Mouse (Mus musculus) c-Kit-positive CD71-positive TER-119-positive erythroid progenitor cells, embryonic 14.5 days (primary cell): Measurements from ENCODE around the gene Fmo2.

ENCODE experiments used
- DNase-seq: peaks from one replicate; pipeline ENCODE4 v3.0.0-alpha.2; 2013; ENCODE audit warnings: low spot score

The Fmo2 gene

GRCm38 (mm10) chr1:162897838-162898811 is at the start of gene Fmo2:
Gene Fmo2 (minus strand): TSS chr1:162898726.
- no peak for DNase-seq

GRCm38 (mm10) chr1:162947934-162948333 is 49.4 kb upstream of the Fmo2 start:
- no peak for DNase-seq

DNA sequence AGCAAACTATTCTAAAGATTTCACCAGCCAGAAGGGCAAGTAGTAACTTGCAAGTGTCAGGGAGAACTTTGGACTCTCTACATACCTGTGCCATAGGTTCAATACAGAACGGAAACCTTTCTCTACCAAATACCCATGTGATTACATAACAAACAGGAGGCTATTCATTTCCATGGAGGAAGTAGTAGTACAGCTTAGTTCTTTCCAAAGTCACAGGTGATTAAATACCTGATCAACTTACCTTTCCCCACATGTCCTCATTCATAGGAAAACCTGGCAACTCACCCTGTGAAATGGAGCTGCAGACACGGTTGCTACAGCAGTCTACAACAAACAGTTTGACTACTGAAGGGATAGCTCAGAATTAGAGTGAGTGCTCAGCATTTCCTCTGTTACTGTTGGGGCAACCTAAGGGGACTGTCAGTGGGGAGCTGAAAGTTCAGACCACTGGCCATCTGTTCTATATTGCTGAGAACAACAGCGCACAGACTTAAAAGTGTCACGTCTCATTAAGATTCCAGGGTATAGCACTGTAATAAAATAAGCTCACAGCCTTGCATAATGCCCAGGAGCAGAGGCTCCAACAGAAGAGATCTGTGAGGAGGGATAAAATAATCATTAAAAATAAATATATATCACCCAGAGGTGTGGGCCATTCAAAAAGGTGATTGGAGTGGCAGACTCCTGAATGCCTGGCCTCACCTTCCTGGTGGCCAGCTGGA is 48.5 kb upstream of the Fmo2 start:
- no peak for DNase-seq

DNA sequence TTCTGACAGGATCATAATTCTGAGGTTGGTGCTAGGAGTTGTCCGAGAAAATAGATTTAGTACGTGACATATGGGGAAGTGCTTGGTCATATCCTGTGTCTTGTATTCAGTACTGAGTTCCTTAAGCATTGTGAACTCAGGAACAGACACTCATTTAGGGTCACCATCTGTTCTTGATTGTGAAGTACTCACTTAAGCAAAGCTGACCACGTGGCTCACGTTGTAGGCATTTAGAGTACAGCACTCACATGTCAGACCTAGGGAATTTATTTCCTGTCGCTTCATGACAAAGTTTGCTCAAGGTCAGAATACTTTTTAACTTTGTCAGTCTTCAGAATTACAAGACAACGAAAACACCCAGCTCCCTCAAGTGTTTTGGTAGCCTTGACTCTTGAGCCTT is 45.2 kb upstream of the Fmo2 start:
- DNase-seq: no peak

DNA sequence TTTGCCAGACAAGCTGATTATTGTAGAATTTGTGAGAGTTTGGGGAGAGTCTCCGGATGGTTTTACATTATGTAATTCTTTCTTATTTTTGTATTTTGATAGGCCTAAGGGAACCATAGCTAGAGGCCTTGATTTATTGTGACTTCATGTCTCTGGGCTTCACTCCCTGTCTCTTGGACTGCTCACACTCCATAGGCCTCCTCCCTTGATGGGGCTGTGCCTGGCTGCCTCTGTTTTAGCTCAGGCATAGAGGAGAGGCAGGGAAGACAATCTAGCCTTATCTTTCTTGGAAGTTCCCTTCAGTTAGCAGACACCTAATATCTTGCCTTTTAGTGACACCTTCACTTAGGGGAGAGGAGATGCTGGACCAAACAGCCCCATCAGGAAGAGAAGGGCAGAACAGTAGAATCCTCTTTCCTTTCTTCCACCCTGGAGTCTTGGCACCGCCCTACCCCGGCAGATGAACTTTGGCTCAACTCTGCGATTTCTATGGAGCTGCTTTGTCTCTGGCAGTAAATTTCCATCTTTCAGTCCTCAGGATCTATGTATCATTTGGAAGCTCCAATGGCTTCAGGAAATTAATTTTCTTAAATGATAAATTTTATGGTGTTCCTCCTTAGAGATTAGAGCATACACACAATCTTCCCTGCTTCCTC is 40.3 kb upstream of the Fmo2 start:
- DNase-seq: no peak

- no peak for DNase-seq
These were observed 39.6 kb upstream of the Fmo2 start for GRCm38 (mm10) chr1:162937970-162938695.

GRCm38 (mm10) chr1:162937415-162937814 is 38.9 kb upstream of the Fmo2 start, which contains the start of gene Fmo6:
Gene Fmo6 (minus strand): TSS chr1:162937515.
- no peak for DNase-seq

- no peak for DNase-seq
These were observed 36.0 kb upstream of the Fmo2 start for GRCm38 (mm10) chr1:162934374-162935012.

DNA sequence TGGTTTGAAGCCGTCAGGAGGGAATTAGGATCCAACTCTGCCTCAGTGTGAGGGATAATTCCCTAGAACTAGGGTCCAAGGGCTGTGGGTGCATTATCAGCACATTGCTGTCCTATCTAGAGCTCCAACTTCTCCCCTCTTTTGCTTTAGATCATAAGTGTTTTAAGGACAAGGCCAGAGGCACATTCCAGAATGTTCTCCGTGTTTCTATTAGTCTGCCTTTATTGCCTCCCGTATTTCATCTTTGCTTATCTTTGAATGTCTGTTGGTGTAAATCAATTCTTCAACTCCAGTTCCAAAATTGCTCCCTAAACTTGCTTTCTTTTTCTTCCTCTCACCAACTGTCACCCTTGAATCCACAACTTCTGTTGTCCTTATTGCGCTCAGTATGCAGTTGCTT is 33.9 kb upstream of the Fmo2 start:
- DNase-seq: no peak

DNA sequence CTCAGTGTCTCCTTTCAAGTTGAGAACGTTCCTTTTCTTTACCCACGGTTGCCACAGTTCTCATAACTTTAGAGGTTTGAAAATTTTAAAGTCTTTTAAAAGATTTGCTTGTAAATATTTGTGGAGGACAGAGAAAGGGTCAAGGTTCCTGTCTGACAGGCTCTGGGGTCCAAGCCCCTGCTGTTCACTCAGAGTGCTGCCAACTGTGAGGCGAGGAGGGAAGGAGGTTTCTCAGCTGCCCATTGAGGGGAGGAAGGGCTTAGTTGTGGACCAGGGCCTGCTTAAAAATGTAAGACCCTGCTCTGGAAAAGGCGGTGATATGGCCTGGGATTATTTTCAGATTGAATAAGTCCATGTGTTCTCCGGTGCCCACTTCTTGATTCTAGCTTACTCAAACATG is 33.4 kb upstream of the Fmo2 start:
- DNase-seq: no peak

DNA sequence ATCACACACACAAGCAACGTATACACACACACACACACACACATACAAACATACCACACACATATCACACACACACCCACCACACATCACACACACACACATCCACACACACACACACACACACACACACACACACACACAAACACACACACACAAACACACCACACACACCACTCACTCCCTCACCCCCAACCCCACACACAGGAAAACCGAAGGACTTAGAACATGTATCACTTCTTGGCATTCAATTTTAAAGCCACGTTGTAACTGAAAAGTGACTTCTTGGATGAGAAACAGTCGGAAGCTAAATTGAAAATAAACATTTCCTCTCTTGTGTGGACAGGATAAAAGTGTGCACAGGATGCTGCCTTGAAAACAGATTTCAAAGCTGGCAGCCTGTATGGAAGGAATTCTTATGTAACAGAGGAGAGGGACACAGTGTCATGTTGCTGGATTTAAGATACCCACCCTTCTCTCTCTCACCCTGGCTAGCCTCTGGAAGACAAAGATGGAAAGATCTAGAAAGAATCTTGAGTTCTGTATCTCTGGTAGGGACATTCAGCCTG is 32.9 kb upstream of the Fmo2 start:
- no peak for DNase-seq

- no peak for DNase-seq
These were observed 32.1 kb upstream of the Fmo2 start for GRCm38 (mm10) chr1:162930631-162931030.

DNA sequence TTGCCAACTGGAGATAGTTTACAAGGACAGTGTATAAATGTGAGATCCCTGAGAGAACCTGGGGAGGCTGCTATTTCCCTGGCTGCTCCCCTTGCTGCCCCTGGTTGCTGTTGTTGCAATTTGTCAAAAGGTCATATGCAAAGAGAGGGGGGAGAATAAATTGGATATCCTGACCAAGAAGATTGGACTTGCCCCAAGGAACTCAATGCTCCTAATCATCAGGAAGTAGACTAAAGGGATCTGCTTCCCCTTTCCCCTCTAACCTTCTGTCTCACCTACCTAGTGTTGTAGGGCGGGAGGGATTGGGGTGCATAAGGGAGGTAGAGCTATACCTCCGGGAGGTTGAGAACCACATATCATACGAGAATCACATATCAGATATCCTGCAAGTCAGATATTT is 30.6 kb upstream of the Fmo2 start:
- no peak for DNase-seq

GRCm38 (mm10) chr1:162925121-162925520 is 26.6 kb upstream of the Fmo2 start:
- no peak for DNase-seq

GRCm38 (mm10) chr1:162916661-162917060 is 18.1 kb upstream of the Fmo2 start:
- no peak for DNase-seq

DNA sequence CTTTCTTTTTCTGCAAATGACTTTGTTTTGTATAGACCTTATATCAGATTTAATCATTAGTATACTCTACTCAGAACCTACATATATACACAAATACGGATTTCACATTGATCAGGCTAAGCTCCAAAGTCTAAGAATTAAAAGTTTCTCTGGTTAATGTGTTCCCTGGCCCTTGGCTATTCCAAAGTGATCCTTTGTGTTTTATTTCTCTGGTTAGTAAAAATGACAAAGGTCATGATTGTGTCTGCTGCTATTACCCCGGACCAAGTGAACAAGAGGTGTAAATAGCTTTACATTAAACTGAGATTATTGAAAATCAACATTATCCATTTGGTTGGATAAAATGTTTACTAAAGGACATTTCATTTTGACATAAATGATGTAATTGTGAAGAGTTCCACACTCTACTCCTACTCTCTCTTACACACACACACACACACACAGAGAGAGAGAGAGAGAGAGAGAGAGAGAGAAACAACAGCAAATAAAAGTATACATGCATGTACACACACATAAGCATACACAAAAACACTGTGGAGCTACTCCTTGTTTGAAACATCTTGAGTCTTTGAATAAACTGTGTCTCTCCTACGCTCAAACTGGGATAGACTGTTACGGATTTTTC is 16.5 kb upstream of the Fmo2 start:
- no peak for DNase-seq

DNA sequence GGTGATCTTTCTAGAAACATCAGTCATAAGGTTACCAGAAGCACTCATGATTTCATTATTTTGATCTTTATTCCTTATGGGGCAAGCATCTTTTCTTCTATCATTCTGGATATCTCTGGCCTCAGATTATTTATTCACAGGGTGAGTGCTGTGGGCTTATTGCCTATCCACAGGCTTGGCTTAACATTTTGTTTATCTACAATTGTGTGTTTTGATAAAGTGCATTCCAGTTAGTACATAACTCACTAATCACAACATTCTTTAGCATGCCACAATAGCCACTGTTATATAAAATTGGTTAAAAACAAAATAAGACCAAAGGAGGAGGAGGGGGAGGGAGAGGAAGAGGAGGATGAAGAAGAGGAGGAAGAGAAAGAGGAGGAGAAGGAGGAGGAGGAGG is 13.6 kb upstream of the Fmo2 start:
- DNase-seq: no peak

DNA sequence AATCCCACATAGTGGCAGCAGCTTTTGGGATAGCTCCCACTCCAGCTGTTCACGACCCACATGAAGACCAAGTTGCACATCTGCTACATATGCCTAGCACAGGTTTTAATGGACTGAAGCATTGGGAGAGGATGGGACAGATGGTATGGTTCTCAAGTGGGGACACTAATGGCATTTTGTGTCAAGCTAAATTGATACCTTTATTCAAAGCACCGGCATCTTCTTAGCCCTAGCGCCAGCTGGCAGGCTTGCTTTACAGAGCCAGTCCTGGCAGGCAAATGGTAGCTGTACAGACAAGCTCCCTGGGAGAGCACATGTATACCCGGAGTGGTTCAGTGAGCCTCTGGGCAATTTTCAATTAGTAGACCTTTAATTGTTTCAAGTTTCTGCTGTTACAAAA is 3.4 kb upstream of the Fmo2 start:
- DNase-seq: no peak

DNA sequence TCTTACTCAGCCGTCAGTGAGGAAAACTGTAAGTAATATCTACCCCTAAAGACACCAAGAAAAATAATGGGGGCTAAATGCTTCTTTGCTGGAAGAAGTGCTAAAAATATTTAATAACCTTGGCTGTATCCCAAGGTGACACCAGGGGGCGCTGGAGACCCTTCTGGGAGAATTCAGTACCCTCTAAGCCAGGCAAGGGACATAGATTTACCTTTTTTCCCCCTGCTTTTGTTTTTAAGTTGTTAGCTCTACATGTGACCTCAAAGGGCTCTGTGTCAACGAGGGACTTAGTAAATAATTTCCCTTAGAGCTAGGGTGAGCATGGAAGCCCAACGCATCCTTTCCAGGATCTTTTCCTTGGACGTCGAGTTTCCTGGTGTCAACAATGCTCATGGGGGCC is 2.6 kb downstream of the Fmo2 start:
- peak; percentile 33 for DNase-seq

DNA sequence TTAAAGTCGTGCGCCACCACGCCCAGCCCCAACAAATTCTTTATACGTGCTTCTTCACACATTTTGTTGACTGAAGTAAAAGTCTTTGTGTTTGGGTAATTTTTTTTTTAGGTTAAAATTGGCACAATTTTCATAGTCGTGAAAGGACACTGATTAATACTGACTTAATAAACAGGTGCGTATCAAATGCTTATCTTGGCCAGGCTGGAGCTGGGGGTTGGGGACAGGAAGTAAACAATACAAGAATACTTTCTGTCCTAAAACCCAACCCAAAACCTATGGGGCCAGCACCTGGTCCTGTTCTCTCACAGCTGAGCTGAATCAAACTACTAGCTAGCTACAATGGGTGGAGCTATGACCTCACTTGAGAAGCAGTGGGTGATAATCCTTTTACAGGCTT is 5.5 kb downstream of the Fmo2 start:
- DNase-seq: no peak

DNA sequence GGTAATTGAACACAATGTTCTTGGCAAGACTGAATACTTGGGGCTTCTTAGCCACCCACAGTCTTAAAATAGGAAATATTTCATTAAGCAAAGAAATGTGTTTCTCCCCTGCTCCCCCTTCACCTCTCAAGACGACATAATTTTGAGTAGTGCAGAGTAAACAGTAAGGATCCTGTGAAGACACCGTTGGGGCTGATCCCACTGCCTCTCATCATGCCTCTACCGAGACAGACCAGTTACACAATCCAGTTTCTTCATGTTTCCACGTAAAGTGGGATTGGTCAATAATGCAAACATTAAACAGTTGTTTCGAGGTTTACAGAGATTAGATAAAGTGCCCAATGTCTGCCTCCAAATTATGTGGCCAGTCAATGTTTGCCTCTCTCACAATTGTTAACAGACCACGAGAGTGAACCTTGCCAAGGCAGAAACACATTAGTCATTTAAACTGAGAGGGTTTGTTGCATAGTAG is 6.5 kb downstream of the Fmo2 start:
- no peak for DNase-seq
